Mouse (Mus musculus) neural tube, embryonic 11.5 days (tissue): ENCODE measurements around the gene Tent5c. TPM values are rescaled to one million over a fixed set of nuclear protein-coding genes. Genes with fewer than 3 reads are reported as not detected.
A peak's percentile ranks its signal among the peaks of the same experiment; 100 is the strongest.

Experiments
- ATAC-seq: fragments of 200-750 bp; cut with Nextera tagmentation; 2 replicates; pipeline ENCODE4 v1.8.0; 2017; ENCODE audit warnings: moderate number of reproducible peaks, mild to moderate bottlenecking, moderate TSS enrichment, moderate library complexity; ENCODE audit not compliant: insufficient read depth, low FRiP score, low TSS enrichment
- DNase-seq: peaks from one replicate; pipeline ENCODE4 v3.0.0-alpha.2; 2015; ENCODE audit warnings: low spot score
- H3K27ac ChIP-seq: fragments of 300-500 bp; sonication (generic); 2 replicates; pipeline ENCODE4 v1.5.1; 2014; ENCODE audit warnings: low read depth, mild to moderate bottlenecking, low read length
- H3K27me3 ChIP-seq: fragments of 300-500 bp; sonication (generic); 2 replicates; pipeline ENCODE4 v1.6.1; 2014; ENCODE audit warnings: mild to moderate bottlenecking, low read length, mixed read lengths; ENCODE audit not compliant: control insufficient read depth, insufficient read depth
- H3K36me3 ChIP-seq: fragments of 300-500 bp; sonication (generic); 2 replicates; pipeline ENCODE4 v1.6.1; 2014; ENCODE audit warnings: mild to moderate bottlenecking, low read length, moderate library complexity, mixed read lengths; ENCODE audit not compliant: control insufficient read depth, insufficient read depth
- H3K4me1 ChIP-seq: fragments of 300-500 bp; sonication (generic); 2 replicates; pipeline ENCODE4 v1.6.1; 2014; ENCODE audit warnings: low read length, mixed read lengths; ENCODE audit not compliant: control insufficient read depth, insufficient read depth
- H3K4me2 ChIP-seq: fragments of 300-500 bp; sonication (generic); 2 replicates; pipeline ENCODE4 v1.6.1; 2014; ENCODE audit warnings: low read depth, mild to moderate bottlenecking, moderate library complexity
- H3K4me3 ChIP-seq: fragments of 300-500 bp; sonication (generic); 2 replicates; pipeline ENCODE4 v1.5.1; 2014; ENCODE audit warnings: low read depth, low read length
- H3K9ac ChIP-seq: fragments of 300-500 bp; sonication (generic); 2 replicates; pipeline ENCODE4 v1.6.1; 2014; ENCODE audit warnings: mild to moderate bottlenecking, low read length
- H3K9me3 ChIP-seq: fragments of 300-500 bp; sonication (generic); 2 replicates; pipeline ENCODE4 v1.6.1; 2016; ENCODE audit warnings: low read length; ENCODE audit not compliant: control insufficient read depth
- WGBS: fragments of 180-500 bp; shearing (Covaris S2); extraction: QIAGEN DNeasy Blood & Tissue Kit; methylation state at CpG from one replicate; pipeline ENCODE4 v1.1.7; 2014; 5-methylcytosine and 5-hydroxymethylcytosine counted together
- polyA plus RNA-seq: library from polyadenylated mRNA; unstranded; fragments of >200 nt; fragmentation: Nextera tagmentation; extraction: Ambion mirVana; gene quantifications from 2 replicates; pipeline ENCODE4 v1.2.1, GENCODE M21; 2014

Tent5c gene
- polyA plus RNA-seq, 1 experiment from 2014 or later, result 3.0 TPM

DNA sequence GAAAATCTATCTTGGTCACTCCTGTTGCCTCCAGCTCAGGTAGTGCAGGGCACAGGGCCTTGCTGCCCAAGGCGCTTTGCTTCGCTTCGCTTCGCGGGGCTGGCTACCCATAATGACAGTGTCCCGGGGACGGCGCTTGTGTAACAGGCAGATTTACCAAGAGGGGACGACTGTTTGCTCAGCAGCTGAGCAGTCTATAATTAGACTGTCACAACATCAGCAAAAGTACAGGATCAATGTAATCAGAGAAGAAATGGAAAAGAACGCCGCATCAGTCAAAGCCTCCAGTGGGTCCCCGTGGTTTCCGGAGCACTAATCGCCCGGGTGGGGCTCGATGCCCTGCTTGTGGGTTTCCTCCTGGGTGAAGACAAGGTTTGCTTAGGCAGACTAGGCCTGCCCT, 6.3 kb upstream of the Tent5c start:
- H3K9me3 ChIP-seq, result no peaks in the 10 kb centered on the region
- DNase-seq, result no peak
- H3K36me3 ChIP-seq, result no peaks in the 10 kb centered on the region
- H3K4me1 ChIP-seq, result no peaks in the 10 kb centered on the region
- no peaks in the 10 kb centered on the region for H3K27me3 ChIP-seq
- no peak for ATAC-seq
- no peak overlapping the region for H3K4me3 ChIP-seq
- H3K9ac ChIP-seq, result no peak overlapping the region
- H3K4me2 ChIP-seq, result no peak overlapping the region
- no peak overlapping the region for H3K27ac ChIP-seq
- 90% methylated on average over 16 of the region's 16 CpGs for WGBS

DNA sequence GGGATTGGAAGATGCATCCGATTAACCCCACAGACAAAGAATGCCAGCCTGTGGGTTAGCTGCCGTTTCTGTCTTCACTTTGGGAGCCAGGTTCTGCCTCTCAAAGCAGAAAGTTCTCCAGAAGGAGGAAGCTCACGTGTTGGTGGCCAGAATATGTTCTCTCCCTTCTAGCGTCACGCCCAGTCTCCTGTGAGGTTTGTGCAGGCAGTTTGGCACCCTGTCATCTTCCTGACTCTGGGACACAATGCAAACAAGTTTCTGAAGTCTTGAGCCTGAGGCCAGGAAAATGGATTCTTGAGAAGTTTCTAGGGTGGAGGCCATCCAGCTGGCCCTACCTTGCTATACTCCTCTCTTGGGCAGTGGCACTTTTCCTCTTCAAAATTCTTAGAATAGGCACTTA, 5.8 kb upstream of the Tent5c start:
- DNase-seq (no peak), ATAC-seq (no peak)
- no peaks in the 10 kb centered on the region for H3K9me3 ChIP-seq
- H3K9ac ChIP-seq, result no peak overlapping the region
- 91% methylated on average over 5 of the region's 5 CpGs for WGBS
- H3K4me3 ChIP-seq, result no peak overlapping the region
- H3K27me3 ChIP-seq, result no peaks in the 10 kb centered on the region
- H3K4me1 ChIP-seq, result no peaks in the 10 kb centered on the region
- no peak overlapping the region for H3K4me2 ChIP-seq
- no peak overlapping the region for H3K27ac ChIP-seq
- no peaks in the 10 kb centered on the region for H3K36me3 ChIP-seq

DNA sequence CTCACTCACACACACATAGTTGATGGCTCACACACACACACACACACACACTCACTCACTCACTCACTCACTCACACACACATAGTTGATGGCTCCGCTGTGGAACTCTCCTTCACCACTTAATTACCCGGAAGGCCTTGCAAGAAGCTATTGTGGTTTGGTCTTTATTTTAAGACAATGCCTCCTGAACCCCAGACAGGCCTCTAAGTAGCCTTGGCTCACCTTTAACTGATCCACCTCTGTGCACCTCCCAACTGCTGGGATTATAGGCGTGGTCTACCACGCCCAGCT, 831 bp upstream of the Tent5c start:
- H3K9ac ChIP-seq, result no peak overlapping the region

DNA sequence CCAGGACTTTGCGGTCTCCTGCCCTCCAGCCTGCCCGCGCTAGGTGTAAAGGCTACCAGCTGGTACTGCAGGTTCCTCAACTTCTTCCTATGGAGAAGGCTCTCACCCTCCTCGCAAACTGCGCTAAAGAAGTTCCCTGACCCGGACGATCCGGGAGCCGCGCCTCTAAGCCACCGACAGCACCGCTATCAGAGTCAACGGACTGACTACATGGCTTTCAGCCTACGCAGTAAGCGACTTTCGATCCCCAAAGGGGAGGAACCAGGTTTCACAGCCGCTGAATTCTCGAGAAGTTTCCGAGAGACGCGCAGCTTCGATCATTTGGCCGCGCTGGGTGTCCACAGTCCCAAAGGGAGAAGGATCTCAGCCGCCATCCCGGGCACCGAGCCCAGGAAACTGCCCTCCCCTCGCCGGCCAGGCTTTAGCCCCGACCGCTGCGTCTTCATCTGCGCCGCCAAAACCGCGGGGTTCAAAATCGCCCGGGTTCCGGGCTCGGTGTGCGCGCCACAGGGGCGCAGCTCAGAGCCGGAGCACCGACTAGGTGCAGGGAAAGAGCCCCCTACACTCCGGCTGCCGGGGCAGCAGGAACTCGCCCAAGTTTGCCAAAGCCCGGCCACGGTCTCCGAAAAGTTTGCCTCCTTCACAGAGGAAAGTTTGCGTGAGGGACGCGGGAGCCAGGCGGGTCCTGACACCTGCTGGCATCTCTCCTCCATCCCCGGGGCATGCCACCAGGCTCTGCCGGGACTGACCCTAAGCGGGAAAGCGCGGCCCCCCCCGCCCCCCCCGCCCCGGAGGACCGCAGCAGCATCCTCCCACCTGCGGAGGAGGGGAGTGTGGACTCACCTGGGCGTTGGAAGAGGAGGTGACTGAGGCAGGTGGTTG, 632 bp downstream of the Tent5c start:
- peaks cover 4% of the 10 kb centered on the region; the same call in 1 of the 2 replicates for H3K4me1 ChIP-seq
- peak; percentile 48 for DNase-seq
- peaks cover 31% of the 10 kb centered on the region for H3K27me3 ChIP-seq
- WGBS, result under 1% methylated on average over 64 of the region's 66 CpGs
- peak overlapping the region; percentile 55 for H3K4me3 ChIP-seq
- no peaks in the 10 kb centered on the region for H3K9me3 ChIP-seq
- ATAC-seq, result peak; percentile 48; the same call in 1 of the 2 replicates
- no peak overlapping the region for H3K27ac ChIP-seq
- peak overlapping the region; percentile 91 for H3K4me2 ChIP-seq
- H3K36me3 ChIP-seq, result no peaks in the 10 kb centered on the region
- peak overlapping the region; percentile 45 for H3K9ac ChIP-seq

More for the DNA sequence above, 831 bp upstream of the Tent5c start:
- H3K9me3 ChIP-seq, result no peaks in the 10 kb centered on the region
- H3K36me3 ChIP-seq, result no peaks in the 10 kb centered on the region
- WGBS, result 17% methylated on average over 4 of the region's 4 CpGs
- peaks cover 4% of the 10 kb centered on the region; the same call in 1 of the 2 replicates for H3K4me1 ChIP-seq
- DNase-seq, result no peak
- H3K4me2 ChIP-seq, result peak overlapping the region; percentile 91
- no peak overlapping the region for H3K27ac ChIP-seq
- H3K4me3 ChIP-seq, result peak overlapping the region; percentile 55
- peak; percentile 5; the same call in 1 of the 2 replicates for ATAC-seq
- peaks cover 31% of the 10 kb centered on the region for H3K27me3 ChIP-seq

DNA sequence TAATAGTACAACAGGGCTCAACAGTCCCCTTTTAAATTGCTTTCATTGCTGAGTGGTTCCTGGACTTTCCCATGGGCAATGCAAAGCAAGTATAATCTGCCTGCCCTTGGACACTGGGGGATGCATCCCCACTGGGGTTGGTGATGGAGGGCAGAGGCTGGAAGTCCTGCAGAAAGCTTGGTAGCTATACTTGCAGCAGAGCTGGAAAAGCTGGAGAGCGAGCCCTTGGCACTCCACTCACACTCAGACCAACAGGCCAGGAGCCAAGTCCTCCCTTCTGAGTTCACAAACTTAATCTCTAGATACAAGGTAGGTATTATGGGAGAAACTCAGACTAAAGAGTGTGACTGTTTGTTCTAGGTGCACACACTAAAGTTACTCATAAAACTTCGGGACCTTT, 2.1 kb downstream of the Tent5c start:
- no peak overlapping the region for H3K9ac ChIP-seq
- H3K4me3 ChIP-seq, result no peak overlapping the region
- ATAC-seq, result no peak
- 76% methylated on average over 2 of the region's 2 CpGs for WGBS
- peaks cover 31% of the 10 kb centered on the region for H3K27me3 ChIP-seq
- peaks cover 4% of the 10 kb centered on the region; the same call in 1 of the 2 replicates for H3K4me1 ChIP-seq
- H3K9me3 ChIP-seq, result no peaks in the 10 kb centered on the region
- no peak overlapping the region for H3K4me2 ChIP-seq
- no peaks in the 10 kb centered on the region for H3K36me3 ChIP-seq
- no peak for DNase-seq
- H3K27ac ChIP-seq, result no peak overlapping the region

DNA sequence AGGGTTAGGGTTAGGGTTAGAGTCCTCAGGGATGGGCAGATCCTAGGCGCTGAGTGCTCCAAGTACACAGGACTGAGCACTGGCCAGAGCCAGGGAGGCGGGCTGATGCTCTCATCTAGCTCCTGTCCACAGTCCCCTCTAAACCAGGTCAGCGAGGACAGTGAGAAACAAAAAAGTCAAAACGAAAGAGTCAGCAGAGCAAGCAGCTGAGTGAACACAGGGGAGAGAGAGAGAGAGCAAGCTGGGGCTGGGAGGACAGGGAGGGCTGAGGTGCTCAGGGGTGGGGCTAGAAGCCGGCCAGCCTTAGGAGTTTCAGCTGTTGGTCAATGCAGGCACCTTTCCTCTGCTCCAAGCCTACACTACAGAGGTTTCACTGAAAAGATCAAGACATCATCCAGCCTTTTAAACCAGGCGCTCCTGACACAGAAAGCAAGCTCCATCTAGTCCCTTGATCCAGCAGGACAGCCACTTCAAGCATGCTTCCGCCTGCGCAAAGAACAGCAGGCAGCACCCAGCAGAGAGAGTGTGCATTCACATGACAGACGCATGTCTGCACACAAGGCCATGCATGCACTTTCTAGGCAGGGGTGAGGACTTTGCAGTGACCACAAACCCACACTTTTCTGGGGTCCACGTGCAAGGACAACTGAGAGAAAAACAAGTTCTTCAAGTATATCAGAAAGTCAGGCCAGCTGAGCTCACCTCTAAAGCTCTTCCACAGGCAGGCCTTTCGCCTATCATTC, 3.6 kb downstream of the Tent5c start:
- Histone ChIP-seq H3K4me1 (peaks cover 4% of the 10 kb centered on the region; the same call in 1 of the 2 replicates), H3K27ac (no peak overlapping the region), H3K9me3 (no peaks in the 10 kb centered on the region), H3K9ac (no peak overlapping the region), H3K27me3 (peaks cover 31% of the 10 kb centered on the region), H3K36me3 (no peaks in the 10 kb centered on the region), H3K4me2 (0 out of 2 replicates have a peak overlapping the region, but pooled peaks have one; percentile 8), H3K4me3 (no peak overlapping the region)
- DNase-seq (no peak), ATAC-seq (no peak)
- WGBS, result 50% methylated on average over 11 of the region's 11 CpGs

DNA sequence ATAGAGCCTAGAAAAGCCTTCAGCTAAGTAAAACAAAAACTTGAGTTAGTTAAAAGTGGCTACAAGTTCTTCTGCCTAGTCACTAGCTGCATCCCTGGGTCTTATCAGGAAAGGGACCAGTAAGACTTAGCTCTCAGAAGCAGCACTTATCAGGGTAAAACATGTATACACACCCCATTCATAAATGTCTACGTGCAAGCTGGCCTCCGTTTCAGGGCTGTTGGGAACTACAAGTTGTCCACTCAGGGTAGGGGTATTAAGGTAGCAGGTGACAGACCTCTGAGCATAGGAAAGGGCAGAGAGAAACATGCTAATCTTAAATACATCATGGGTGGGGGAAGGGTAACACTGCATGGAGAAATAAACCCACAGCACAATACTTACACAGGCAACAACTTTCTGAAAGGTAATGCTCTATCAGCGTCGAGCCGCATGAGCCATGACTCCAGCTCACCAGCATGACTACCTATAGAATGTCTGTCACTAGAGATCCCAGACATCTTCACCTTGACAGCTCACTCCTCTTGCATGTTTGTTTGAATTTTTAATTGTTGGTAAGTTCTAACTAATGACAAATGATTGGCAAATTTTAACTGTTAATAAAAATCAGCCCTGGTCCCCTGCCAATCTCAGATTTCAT, 6.0 kb downstream of the Tent5c start:
- WGBS, result 91% methylated on average over 5 of the region's 5 CpGs

DNA sequence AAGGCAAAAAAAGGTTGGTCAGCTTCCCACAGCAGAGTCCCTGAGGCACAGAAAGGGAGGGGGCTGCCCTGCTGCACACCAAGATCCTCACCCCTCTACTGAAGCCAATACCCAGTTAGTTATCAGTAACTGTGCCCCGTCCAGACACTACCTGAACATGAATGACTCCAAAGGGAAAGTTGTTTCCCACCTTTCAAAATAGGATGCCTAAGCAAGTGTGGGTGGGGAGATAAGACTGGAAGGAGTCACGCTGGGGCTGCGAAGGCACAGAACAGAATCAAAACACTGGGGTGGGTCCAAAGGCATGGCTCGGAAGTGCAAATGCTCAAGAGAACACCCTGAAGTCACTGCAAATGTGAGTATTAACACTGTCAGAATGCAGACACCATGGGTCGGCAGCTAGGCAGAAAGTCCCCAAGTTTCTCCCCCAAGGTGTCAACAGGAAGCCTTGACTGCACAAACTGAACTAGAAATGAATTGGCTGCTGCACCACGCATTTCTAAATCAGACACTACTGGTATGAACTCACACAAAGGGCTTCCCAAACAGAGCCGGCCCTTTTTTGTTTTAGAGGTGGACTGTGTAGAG, 6.7 kb downstream of the Tent5c start:
- H3K9me3 ChIP-seq, result no peaks in the 10 kb centered on the region
- DNase-seq (no peak), ATAC-seq (no peak)
- no peak overlapping the region for H3K27ac ChIP-seq
- no peak overlapping the region for H3K9ac ChIP-seq
- 74% methylated on average over 7 of the region's 7 CpGs for WGBS
- H3K27me3 ChIP-seq, result peaks cover 17% of the 10 kb centered on the region
- H3K4me2 ChIP-seq, result no peak overlapping the region
- no peak overlapping the region for H3K4me3 ChIP-seq
- H3K4me1 ChIP-seq, result no peaks in the 10 kb centered on the region
- H3K36me3 ChIP-seq, result no peaks in the 10 kb centered on the region

More for the DNA sequence above, 6.0 kb downstream of the Tent5c start:
- Histone ChIP-seq H3K9me3 (no peaks in the 10 kb centered on the region), H3K4me1 (no peaks in the 10 kb centered on the region), H3K4me2 (no peak overlapping the region), H3K36me3 (no peaks in the 10 kb centered on the region), H3K9ac (no peak overlapping the region), H3K27me3 (peaks cover 24% of the 10 kb centered on the region), H3K4me3 (no peak overlapping the region), H3K27ac (no peak overlapping the region)
- ATAC-seq (no peak), DNase-seq (no peak)
